Mouse (Mus musculus): ENCODE data around the gene Adgrb2.

- no peak for TF ChIP-seq CTCF (IDR thresholded peaks at IDR 0.05; ENCODE audit: extremely low read depth, insufficient read depth, low read length)
- TF ChIP-seq POLR2A (IDR thresholded peaks at IDR 0.05; ENCODE audit: extremely low read depth, insufficient read depth, low read length) = no peak
These were observed 21.9 kb downstream of the Adgrb2 start for GRCm38 (mm10) chr4:130006533-130006932.

All from cortical plate, adult 2 months (tissue).